Mouse (Mus musculus) lung, postnatal 4 days (tissue): Measurements from ENCODE around the gene 6030452D12Rik.

Experiments used
- DNase-seq, 2 experiments: peaks; one replicate each; pipeline ENCODE4 v3.0.0; 2021

Gene 6030452D12Rik

GRCm38 (mm10) chr8:106500018-106500685, at the start of gene 6030452D12Rik:
6030452D12Rik (plus strand) TSS chr8:106500522.
- DNase-seq, result peak in 1 of 2 experiments; percentile 19

- DNase-seq, result no peak
Measured at GRCm38 (mm10) chr8:106451301-106452085, 48.8 kb upstream of the 6030452D12Rik start.

DNA sequence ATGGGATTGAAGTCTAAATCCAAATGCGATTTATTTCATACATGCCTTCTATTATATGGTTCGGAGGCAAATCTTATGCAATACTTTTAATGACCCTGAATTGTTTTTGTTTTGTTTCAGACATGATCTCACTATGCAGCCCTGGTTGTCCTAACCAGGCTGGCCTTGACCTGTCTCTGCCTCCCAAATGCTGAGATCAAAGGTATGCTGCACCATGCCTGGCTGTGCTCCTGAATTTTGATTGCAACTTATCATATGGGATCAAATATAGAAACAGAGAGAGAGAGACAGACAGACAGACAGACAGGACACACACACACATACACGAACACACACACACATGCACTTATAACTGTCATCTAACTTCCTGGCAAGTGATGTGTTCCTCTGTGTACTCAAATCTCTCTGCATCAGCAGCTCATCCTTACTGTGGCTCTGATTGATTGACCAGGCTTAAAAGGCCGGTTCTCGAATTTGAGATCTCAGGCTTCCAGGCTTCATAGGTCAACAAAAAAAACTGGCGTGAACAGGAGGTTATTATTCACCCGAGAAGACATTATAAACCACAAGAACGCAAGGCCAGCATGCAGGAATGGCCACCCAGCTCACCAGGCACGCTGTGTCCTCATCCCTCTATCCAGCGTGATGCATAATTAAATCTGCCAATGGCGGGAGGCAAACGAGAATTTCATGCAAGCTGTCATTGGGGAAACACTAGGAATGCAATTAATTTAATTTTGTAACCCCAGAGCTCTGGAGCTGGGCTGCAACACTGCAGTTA, 47.4 kb upstream of the 6030452D12Rik start:
- no peak for DNase-seq

- DNase-seq, result no peak
Measured at GRCm38 (mm10) chr8:106454036-106454435, 46.3 kb upstream of the 6030452D12Rik start.

DNA sequence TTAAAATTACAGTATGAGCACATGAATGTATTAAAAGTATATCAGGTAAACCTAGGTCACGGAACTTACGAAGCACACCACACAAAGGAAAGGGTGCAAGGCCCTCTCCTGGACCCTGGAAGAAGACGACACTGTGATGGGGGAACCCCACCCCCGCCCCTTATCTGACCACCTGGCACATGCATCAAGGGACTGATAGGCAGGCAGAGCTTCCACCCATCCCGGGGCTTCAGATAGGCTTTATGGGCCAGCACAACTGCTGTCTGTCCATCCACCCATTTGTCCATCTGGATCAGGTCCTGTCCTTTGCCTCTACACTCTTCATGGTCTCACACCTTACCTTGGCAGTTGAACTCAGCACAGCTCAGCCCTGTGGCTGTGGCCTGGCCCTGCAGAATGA, 38.2 kb upstream of the 6030452D12Rik start:
- DNase-seq, result no peak

- no peak for DNase-seq
Measured at GRCm38 (mm10) chr8:106463795-106464194, 36.5 kb upstream of the 6030452D12Rik start.

DNA sequence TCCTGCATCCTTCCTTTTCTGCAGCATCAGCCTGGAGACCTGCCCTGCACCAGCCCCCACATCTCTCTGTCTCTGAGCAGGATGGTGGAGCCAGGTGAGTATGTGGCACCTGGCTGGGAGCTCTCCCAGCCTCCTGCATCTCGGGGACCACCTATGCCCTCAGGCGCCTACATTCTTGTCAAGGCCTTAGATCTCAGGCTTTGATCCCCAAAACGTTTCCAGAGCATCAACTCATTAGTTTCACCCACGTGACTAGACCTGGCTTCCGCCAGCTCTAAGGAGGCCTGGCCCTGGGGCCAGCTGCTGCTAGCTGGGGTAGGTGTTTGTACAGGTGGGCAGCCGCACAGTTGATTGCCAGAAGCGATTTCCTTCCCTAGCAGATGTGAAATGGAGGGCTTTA, 30.8 kb upstream of the 6030452D12Rik start:
- DNase-seq, result no peak

DNA sequence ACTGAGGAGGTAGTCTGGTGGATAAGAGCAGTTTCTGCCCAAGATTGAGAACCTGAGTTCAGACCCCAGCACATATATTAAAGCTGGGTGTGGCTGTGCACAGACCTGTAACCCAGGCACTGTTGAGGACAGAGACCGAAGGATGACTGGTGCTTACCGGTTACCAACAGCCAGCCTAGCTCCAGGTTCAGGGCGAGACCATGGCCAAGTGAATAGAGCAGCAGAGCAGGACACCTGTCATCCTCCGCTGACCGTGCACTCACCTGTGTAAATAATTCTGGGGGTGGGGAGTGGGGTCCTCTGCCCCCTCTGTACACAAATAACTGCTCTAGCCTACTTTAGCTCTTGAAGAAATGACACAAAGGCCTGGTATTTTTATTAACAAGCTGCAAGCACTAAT, 26.3 kb upstream of the 6030452D12Rik start:
- DNase-seq, result no peak

- DNase-seq, result no peak
Measured at GRCm38 (mm10) chr8:106504241-106504640, 3.9 kb downstream of the 6030452D12Rik start.

DNA sequence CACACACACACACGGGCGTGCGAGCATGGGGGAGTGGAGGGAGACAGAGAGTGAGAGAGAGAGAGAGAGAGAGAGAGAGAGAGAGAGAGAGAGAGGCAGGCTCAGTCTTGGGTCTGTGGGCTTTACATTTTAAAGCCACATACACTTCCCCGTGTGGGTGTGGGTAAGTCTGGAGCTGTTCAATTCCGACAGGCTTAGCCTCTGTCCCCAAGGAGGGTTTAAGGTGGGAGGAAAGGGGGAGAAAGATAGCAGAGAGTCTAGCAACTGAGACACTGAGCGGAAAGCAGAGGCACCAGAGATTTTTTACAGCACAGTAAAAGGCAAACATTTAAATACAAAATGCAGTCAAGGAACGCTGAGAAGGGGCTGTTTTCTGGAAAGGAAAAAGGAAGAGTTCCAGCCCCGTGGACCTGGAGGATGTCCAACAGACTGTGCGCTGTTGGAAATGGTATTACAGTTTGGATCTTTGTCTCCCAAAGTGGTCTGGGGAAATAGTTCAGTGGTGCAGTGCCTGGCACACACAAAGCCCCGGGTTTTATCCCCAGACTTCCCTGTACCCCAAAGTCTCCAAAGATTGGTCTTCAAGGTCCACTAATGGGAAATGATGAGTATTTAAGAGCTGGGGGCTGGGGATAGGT, 5.1 kb downstream of the 6030452D12Rik start:
- no peak for DNase-seq

GRCm38 (mm10) chr8:106506106-106506505, 5.8 kb downstream of the 6030452D12Rik start:
- no peak for DNase-seq

GRCm38 (mm10) chr8:106507761-106508331, 7.5 kb downstream of the 6030452D12Rik start:
- peak; percentile 76 to 84 for DNase-seq

DNA sequence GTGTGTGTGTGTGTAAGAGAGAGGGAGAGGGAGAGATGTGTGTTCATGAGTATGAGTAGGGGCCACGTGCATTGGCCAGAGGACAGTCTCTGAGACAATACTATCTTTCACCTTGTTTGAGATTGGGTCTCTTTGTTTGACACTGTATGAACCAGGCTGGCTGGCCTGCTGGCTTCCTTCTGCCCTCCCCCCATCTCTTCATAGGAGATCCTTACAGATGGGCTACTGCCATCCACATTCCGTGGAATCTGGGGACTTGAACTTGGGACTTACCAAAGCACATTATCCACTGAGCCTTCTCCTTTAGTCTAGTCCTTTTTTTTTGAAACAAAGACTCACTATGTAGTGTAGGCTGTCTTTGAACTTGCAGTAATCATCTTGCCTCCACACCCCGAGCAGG, 8.1 kb downstream of the 6030452D12Rik start:
- DNase-seq, result no peak

DNA sequence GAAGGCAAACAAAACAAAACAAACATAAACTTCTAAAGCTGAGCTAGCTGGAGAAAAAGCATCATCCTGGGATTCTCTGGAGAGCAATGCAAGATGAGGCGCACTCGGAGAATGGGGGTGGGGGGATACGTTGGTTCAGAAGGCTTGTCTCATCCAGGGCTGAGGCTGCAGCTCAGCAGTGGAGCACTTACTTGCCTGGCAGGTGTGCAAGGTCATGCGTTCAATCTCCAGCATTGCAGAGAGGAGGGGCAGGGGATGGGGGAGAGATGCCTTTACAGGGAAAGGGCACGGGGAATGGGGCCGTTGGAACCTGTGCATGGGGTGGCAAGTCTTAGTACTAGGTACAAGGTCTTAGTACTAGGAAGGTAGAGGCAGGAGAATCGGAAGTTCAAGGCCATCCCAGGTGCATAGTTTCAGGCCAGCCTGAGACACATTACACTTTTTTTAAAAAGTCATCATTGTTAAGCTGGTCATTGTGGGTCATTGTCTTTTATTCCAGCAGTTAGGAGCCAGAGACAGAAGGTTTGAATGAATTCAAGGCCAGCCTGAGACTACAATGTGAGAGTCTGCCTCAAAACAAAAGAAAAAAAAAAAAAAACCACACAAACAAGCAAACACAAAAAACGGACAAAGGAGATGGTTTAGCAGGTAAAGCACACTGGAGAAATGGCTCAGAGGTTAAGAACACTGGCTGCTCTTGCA, 8.9 kb downstream of the 6030452D12Rik start:
- no peak for DNase-seq

GRCm38 (mm10) chr8:106510365-106510975, 10.1 kb downstream of the 6030452D12Rik start, which contains the start of gene Cdh3:
Cdh3 (plus strand) TSS chr8:106510891.
- peak; percentile 81 to 89 for DNase-seq

DNA sequence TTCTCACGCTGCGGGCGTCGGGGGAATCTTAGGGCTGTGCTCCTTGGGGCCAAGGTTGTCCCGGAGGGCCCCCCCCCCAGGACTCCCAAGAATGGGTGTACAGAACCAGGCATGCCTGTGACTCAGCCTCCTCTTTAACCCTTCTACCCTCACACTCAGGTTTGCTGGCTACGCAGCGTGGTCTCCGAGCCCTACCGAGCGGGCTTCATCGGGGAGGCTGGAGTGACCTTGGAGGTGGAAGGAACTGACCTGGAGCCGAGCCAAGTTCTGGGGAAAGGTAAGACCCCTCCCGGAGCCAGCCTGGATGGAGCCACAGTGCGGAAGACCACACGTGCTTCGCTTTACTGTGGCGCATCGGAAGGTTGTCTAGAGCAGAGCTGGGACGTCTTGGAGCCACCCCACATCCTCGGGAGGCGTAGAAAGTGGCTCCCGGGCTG, 10.8 kb downstream of the 6030452D12Rik start:
- peak in 1 of 2 experiments; percentile 11 for DNase-seq

DNA sequence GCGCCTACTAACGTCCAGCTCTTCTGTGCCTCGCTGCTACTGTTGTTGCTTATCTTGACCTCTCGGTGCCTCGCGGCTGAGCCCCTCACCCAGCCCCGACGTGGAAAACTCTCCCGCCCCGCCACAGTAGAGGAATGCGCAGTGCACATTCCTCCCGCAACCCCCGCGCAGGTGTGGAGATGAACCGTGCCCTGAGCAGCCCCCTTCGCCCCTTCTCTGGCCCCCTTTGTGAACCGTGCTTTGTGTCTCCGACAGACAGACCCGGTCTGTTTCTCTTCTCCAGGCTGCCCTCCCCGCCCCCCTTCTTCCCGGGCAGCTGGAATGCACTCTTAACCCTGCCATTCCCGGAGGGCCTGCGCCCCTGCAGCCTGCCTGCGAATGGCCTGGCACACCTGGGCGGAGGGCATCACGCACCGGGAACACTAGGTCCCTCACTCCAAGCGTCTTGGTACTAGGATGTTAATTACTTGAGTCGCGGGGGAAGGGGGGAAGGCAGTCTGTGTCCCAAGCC, 11.3 kb downstream of the 6030452D12Rik start:
- peak; percentile 39 to 57 for DNase-seq

DNA sequence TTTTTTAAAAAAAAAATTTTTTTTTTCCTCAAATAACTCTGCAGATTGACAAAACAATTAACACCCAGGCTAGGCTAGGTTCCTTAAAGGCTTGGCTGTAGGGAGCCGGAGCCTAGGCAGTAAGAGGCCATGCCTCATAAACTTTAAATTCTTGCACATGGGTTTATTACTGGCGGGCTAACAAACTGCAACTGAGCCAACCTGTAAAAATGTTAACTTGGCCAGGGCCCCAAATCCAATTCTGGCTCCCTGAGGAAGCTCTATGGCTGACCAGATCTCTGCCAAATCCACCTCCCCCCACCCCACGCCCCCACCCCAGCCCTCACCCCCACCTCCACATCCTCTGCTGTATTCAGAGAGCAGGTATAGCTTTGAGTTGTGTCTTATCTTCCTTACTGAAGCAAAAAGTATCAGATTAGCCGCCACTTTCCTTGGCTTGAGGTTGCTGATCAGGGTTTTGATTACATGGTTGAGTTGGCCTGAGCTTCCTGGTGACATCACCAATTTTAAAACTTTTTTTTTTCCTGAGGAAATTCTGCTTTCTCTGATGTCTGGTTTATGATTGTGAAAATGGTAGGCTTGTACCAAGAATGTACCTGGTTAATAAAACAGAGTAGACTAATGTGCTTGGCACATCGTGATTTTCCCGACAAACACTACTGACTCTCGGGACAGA, 12.3 kb downstream of the 6030452D12Rik start:
- DNase-seq, result no peak

DNA sequence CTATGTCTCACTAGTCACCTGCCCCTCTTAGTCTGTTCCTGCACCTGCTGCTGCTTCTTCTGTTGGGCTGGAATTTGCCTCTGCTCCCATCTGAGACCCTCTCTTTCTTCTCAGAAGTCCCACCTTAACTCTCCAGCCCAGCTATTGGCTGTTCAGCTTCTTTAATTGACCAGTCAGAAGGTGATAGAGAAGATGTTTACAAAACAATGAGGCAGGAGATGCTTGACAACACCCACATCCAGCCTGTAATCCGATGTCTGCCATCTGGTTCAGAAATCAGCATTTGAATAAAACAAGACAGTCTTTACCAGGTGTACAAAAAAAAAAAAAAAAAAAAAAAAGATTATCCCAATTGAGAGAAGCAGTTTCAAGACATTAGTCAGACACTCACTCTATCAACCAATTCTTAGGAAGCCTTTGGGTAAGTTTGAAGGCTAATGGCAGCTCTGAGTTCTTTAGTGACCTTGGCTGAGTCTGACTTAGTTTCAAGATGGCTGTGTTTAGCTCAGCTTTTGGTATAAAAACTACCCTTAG, 15.7 kb downstream of the 6030452D12Rik start:
- DNase-seq, result no peak

- no peak for DNase-seq
Measured at GRCm38 (mm10) chr8:106516581-106516980, 16.3 kb downstream of the 6030452D12Rik start.
